Mouse (Mus musculus) forebrain, embryonic 16.5 days (tissue): ENCODE results near the gene Gm11214. TPM values are rescaled to one million over a fixed set of nuclear protein-coding genes. Genes with fewer than 3 reads are reported as not detected.

ENCODE experiments used
- ATAC-seq: fragments of 200-750 bp; cut with Nextera tagmentation; 2 replicates; pipeline ENCODE4 v1.8.0; 2017; ENCODE audit warnings: mild to moderate bottlenecking, moderate library complexity
- H3K27ac ChIP-seq: fragments of 300-500 bp; sonication (generic); 2 replicates; pipeline ENCODE4 v1.5.1; 2014; ENCODE audit warnings: low read length, control low read depth
- H3K27me3 ChIP-seq: fragments of 300-500 bp; sonication (generic); replicated peaks from 2 replicates; pipeline ENCODE4 v1.6.1; 2014; ENCODE audit warnings: low read length; ENCODE audit not compliant: control insufficient read depth, insufficient read depth
- H3K36me3 ChIP-seq: fragments of 300-500 bp; sonication (generic); 2 replicates; pipeline ENCODE4 v1.6.1; 2014; ENCODE audit not compliant: control insufficient read depth, insufficient read depth
- H3K4me1 ChIP-seq: fragments of 300-500 bp; sonication (generic); replicated peaks from 2 replicates; pipeline ENCODE4 v1.6.1; 2014; ENCODE audit warnings: low read length; ENCODE audit not compliant: control insufficient read depth, insufficient read depth
- H3K4me2 ChIP-seq: fragments of 300-500 bp; sonication (generic); 2 replicates; pipeline ENCODE4 v1.6.1; 2014; ENCODE audit warnings: mild to moderate bottlenecking, low read length, control low read depth
- H3K4me3 ChIP-seq: fragments of 300-500 bp; sonication (generic); replicated peaks from 2 replicates; pipeline ENCODE4 v1.5.1; 2014; ENCODE audit warnings: mild to moderate bottlenecking, low read length, control low read depth
- H3K9ac ChIP-seq: fragments of 300-500 bp; sonication (generic); replicated peaks from 2 replicates; pipeline ENCODE4 v1.6.1; 2014; ENCODE audit warnings: low read depth, low read length, control low read depth
- H3K9me3 ChIP-seq: fragments of 300-500 bp; sonication (generic); 2 replicates; pipeline ENCODE4 v1.6.1; 2016; ENCODE audit warnings: low read length; ENCODE audit not compliant: control insufficient read depth
- WGBS: fragments of 180-500 bp; shearing (Covaris S2); extraction: QIAGEN DNeasy Blood & Tissue Kit; methylation state at CpG from one replicate; pipeline ENCODE4 v1.1.7; 2014; 5-methylcytosine and 5-hydroxymethylcytosine counted together
- polyA plus RNA-seq: library from polyadenylated mRNA; unstranded; fragments of >200 nt; fragmentation: Nextera tagmentation; extraction: Ambion mirVana; gene quantifications from 2 replicates; pipeline ENCODE4 v1.2.1, GENCODE M21; 2015

Gm11214 gene
- polyA plus RNA-seq, 1 experiment from 2014 or later = not detected

DNA sequence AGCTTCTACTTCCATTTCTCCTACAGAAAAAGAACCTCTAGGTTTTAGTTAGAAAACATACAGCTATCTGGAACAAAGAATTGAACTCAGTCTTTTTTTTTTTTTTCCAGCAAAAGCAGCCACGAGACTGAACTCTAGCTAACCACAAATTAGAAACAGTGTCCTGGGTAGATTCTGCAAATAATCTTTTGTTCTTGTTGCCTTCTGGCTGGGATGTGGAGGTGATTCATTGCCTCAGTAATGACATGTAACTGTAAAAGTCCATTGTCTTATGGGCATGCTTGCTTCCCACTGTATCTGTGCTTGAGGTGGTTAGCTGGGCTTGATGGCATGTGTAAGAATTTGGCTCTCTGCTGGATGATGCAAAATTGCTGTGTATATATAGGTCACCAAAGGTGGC lies 24.6 kb downstream of the Gm11214 start:
- H3K27me3 ChIP-seq = no peaks in the 10 kb centered on the region
- H3K36me3 ChIP-seq = no peaks in the 10 kb centered on the region
- H3K27ac ChIP-seq = no peak overlapping the region
- ATAC-seq = no peak
- no peaks in the 10 kb centered on the region for H3K4me1 ChIP-seq
- 48% methylated on average over 1 of the region's 1 CpGs for WGBS
- no peak overlapping the region for H3K4me2 ChIP-seq
- no peak overlapping the region for H3K9ac ChIP-seq
- H3K9me3 ChIP-seq = no peaks in the 10 kb centered on the region
- H3K4me3 ChIP-seq = no peak overlapping the region

DNA sequence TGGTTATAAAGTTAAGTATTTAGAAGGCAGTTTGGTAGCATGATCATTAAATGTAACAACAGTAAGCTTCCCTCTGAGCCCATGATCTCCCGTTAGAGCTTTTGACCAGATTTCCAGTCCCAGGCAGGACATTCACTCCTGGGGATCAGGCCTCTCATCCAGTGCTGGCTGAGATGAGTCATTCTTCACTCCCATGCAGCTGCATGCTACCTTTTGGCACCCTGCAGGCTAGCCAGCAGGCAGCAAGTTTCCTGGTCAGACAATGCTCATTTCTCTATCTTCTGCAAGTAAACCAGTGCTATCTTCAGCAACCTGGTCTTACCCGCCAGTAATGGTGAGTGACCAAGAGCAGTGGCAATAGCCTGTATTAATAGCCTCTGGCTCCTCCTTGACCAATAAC lies 30.0 kb downstream of the Gm11214 start:
- H3K27ac ChIP-seq = no peak overlapping the region
- no peak for ATAC-seq
- H3K4me3 ChIP-seq = no peak overlapping the region
- H3K27me3 ChIP-seq = no peaks in the 10 kb centered on the region
- H3K4me1 ChIP-seq = no peaks in the 10 kb centered on the region
- H3K9me3 ChIP-seq = no peaks in the 10 kb centered on the region
- no peak overlapping the region for H3K4me2 ChIP-seq
- no peak overlapping the region for H3K9ac ChIP-seq
- H3K36me3 ChIP-seq = no peaks in the 10 kb centered on the region
- 96% methylated on average over 2 of the region's 2 CpGs for WGBS

DNA sequence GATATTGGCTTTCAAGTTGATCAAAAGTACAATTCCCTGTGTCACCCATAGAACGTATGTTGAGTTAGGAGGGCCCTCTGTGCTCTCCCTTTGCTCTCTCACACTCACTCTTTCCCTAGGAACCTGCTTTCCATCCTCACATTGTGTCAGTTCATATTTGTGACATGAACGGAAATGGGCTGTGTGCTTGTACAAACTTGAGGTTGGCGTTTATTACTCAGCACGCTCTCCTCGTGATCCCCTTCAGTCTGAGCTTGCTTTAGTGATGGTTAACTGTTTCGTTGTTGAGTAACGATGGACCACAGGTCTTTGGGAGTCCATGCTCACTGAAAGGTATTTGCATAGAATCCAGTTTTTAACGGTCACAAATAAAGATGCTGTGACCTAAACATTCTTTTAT lies 36.1 kb downstream of the Gm11214 start:
- Histone ChIP-seq H3K4me2 (no peak overlapping the region), H3K4me3 (no peak overlapping the region)
- WGBS = 83% methylated on average over 8 of the region's 8 CpGs

DNA sequence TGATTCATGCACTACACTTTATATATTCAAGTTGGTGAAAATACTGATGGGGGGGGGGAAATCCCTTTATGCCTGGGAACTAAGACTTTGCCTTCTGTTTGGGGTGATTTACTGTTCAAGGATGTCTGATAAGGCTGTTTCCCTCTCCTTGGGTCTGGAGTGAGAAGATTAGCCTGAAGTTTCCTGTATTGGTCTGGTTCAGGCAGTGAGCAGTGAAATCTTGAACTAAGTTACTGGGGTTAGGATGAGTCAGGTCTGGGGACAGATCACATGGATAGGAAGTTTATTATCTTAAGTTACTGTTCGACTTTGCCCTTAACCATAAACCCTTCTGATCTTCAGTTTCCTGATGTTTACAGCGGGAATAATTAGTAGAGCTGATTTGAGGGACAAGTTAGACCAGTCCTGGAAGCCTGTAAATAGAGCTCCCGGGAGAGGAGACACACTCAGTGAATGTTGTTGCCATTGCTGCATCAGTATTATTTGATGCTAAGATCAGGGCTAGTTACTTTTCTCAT lies 37.6 kb downstream of the Gm11214 start:
- no peaks in the 10 kb centered on the region for H3K36me3 ChIP-seq
- H3K9me3 ChIP-seq = no peaks in the 10 kb centered on the region
- WGBS = 82% methylated on average over 3 of the region's 3 CpGs
- no peak overlapping the region for H3K9ac ChIP-seq
- H3K4me1 ChIP-seq = no peaks in the 10 kb centered on the region
- no peak overlapping the region for H3K4me3 ChIP-seq
- H3K4me2 ChIP-seq = no peak overlapping the region
- no peaks in the 10 kb centered on the region for H3K27me3 ChIP-seq
- no peak overlapping the region for H3K27ac ChIP-seq
- no peak for ATAC-seq

More for the DNA sequence above, 36.1 kb downstream of the Gm11214 start:
- H3K9ac ChIP-seq = no peak overlapping the region
- no peaks in the 10 kb centered on the region for H3K4me1 ChIP-seq
- no peak overlapping the region for H3K27ac ChIP-seq
- ATAC-seq = no peak
- no peaks in the 10 kb centered on the region for H3K36me3 ChIP-seq
- H3K9me3 ChIP-seq = no peaks in the 10 kb centered on the region
- H3K27me3 ChIP-seq = no peaks in the 10 kb centered on the region

DNA sequence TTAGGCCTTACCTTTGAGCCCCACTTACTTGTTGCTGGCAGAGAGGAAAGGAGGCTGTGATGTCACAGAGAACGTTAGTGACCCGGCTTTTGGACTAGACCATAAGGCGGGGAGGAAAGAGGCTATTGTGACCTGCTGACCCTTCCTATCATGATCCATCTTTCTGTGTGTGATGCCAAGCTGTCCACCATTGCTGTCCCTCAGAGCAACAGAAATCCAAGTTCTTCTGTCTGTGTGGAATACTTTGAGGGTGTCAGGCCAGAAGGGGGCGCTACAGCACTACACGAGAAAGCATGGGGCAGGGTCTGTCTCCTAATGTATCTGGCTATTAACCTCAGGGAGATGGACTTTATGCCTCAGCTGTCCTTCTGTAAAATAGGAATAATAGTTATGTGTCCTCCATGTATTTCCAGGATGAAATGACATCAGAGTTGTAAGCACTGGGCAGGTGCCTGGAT lies 40.8 kb downstream of the Gm11214 start, which contains the start of gene Tex48:
Gene Tex48, minus strand, starts transcription at position 51 of the 458 bp plus-strand sequence.
- Histone ChIP-seq H3K4me3 (no peak within 1 kb of the TSS), H3K4me2 (no peak within 1 kb of the TSS), H3K9me3 (no peaks in the 10 kb centered on the region), H3K9ac (no peak within 1 kb of the TSS), H3K27ac (no peak within 1 kb of the TSS), H3K27me3 (no peaks in the 10 kb centered on the region), H3K4me1 (no peaks in the 10 kb centered on the region), H3K36me3 (no peaks in the 10 kb centered on the region)
- WGBS = 54% methylated on average over 5 of the region's 5 CpGs
- no peak for ATAC-seq

DNA sequence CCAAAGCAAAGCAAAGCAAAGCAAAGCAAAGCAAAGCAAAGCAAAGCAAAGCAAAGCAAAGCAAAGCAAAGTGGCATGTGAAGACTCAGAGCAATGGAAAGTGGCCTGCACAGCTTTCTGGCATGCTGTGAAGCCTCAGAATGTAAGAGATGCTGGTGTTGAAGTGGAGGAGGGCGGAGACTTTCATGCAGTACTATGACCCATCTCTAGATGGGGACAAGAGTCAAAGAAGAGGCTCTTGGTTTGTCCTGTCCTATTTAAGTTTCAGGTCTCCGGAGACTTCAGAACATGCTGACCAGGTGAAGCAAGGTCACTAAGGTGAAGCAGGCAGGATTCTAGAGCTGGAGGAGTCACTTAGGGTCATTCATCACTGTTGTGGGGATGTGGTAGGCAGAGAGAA lies 41.3 kb downstream of the Gm11214 start:
- WGBS = 72% methylated on average over 2 of the region's 2 CpGs
- no peaks in the 10 kb centered on the region for H3K9me3 ChIP-seq
- no peaks in the 10 kb centered on the region for H3K4me1 ChIP-seq
- no peaks in the 10 kb centered on the region for H3K27me3 ChIP-seq
- no peak overlapping the region for H3K27ac ChIP-seq
- no peak overlapping the region for H3K4me2 ChIP-seq
- H3K4me3 ChIP-seq = no peak overlapping the region
- H3K9ac ChIP-seq = no peak overlapping the region
- H3K36me3 ChIP-seq = no peaks in the 10 kb centered on the region
- no peak for ATAC-seq

Other genes with a start within 250 kb of the Gm11214 start
- gene Whrn, start 167.4 kb downstream of the Gm11214 start, polyA plus RNA-seq = 5.1 and 6.4 TPM in 2 replicates
- gene Atp6v1g1, start 118.6 kb downstream of the Gm11214 start, polyA plus RNA-seq = 427 and 436 TPM in 2 replicates
- 4.8 and 6.0 TPM in 2 replicates for gene Tmem268, start 104.6 kb downstream of the Gm11214 start, polyA plus RNA-seq
- gene Gm11213, start 58.1 kb downstream of the Gm11214 start, polyA plus RNA-seq = not detected in 2 replicates
- gene Tex48, start 41.0 kb downstream of the Gm11214 start, polyA plus RNA-seq = not detected in 2 replicates
- gene Tnfsf15, start 81.7 kb upstream of the Gm11214 start, polyA plus RNA-seq = not detected in 2 replicates
- gene Tnfsf8, start 198.0 kb upstream of the Gm11214 start, polyA plus RNA-seq = 0.10 and 0.18 TPM in 2 replicates